24 mouse cellular contexts compared by ENCODE assay signal in genomic region chrX:101907301-101907700, GRCm38 (mm10). TPM values are rescaled to one million over a fixed set of nuclear protein-coding genes. Genes with fewer than 3 reads are reported as not detected.
DNase-seq lines count a peak whose midpoint lies in the region; ATAC-seq and TF ChIP-seq lines count a peak whose summit lies in the region.
"Had no signal": no experiment of that assay in that cellular context is flagged by ENCODE, and none has a peak within 500 bp of the region (broad histone marks: within the 10 kb centered on the region; RNA-seq: fewer than 3 reads in every experiment).

No protein-coding gene starts in this region.

- in situ Hi-C loops in CH12.LX (cut with MboI; ENCODE audit: low pct_ligation_motif_present, low pct_unique_long_range_greater_than_20kb, low sequenced_read_pairs) = no loop called here

- no peaks in the 10 kb centered on the region for H3K79me2 ChIP-seq in CH12.LX (replicated peaks; ENCODE audit: control insufficient read depth, extremely low read depth, insufficient read depth, poor library complexity, severe bottlenecking)

- ATAC-seq in granulocyte monocyte progenitor cell, adult 5-6 weeks (replicated peaks; ENCODE audit: poor library complexity, severe bottlenecking) = peak; percentile 93
- peak; percentile 63 for ATAC-seq in megakaryocyte progenitor cell, adult 5-6 weeks (replicated peaks; ENCODE audit: poor library complexity)
- ATAC-seq: activated CD4-positive, CD25-positive, alpha-beta regulatory T cell, adult 4 months; CD4-positive, CD25-positive, alpha-beta regulatory T cell, adult 4 months; forebrain, embryonic 14.5 days; forebrain, postnatal 0 days; Patski had no signal

- dilution Hi-C loops in CH12.LX (cut with MboI; ENCODE audit: extremely low pct_ligation_motif_present, extremely low pct_unique_long_range_greater_than_20kb, low sequenced_read_pairs) = no loop called here

- TF ChIP-seq CTCF in CH12.LX (conservative IDR thresholded peaks at IDR 0.05 in 1 of 2, IDR thresholded peaks at IDR 0.05 in 1 of 2; ENCODE audit: low read depth in 2 of 2, low read length in 2 of 2) = no peak

- peaks cover 0 to 5% of the 10 kb centered on the region in 2 experiments; a peak in 1 of 4 replicates for H3K4me1 ChIP-seq in CH12.LX (ENCODE audit: control insufficient read depth in 1 of 2, insufficient read depth in 2 of 2)
- H3K4me1 ChIP-seq: embryonic facial prominence, embryonic 13.5 days; embryonic facial prominence, embryonic 15.5 days; forebrain, embryonic 12.5 days had no signal

- no peak for TF ChIP-seq POLR2A in CH12.LX (IDR thresholded peaks at IDR 0.05; ENCODE audit: low read depth, low read length)

- no peaks in the 10 kb centered on the region for H3K36me3 ChIP-seq in CH12.LX (replicated peaks in 1 of 2; ENCODE audit: control insufficient read depth in 1 of 2, insufficient read depth in 1 of 2, low read length in 1 of 2)
- H3K36me3 ChIP-seq: embryonic facial prominence, embryonic 13.5 days; embryonic facial prominence, embryonic 15.5 days; forebrain, embryonic 10.5 days; forebrain, embryonic 12.5 days had no signal

- TF ChIP-seq EP300 in CH12.LX (IDR thresholded peaks at IDR 0.05; ENCODE audit: low read length) = no peak

- no peak overlapping the region for H3K27ac ChIP-seq in CH12.LX (ENCODE audit: insufficient read depth, low read depth)
- H3K27ac ChIP-seq: embryonic facial prominence, embryonic 13.5 days; embryonic facial prominence, embryonic 15.5 days; forebrain, embryonic 10.5 days; forebrain, embryonic 12.5 days had no signal

- DNase-seq in CH12.LX (ENCODE audit: extremely low read depth) = peak; percentile 3
- DNase-seq in ovary, postnatal 10 days (ENCODE audit: low spot score) = no peak
- DNase-seq in layer of hippocampus, postnatal 25 days (ENCODE audit: extremely low spot score in 1 of 2, low spot score in 1 of 2) = no peak
- DNase-seq: adrenal gland, adult 8-10 months; adrenal gland, postnatal 14 days; adrenal gland, postnatal 36 days; B cell, adult 2 months; cerebellum, adult 11-12 months; cerebellum, adult 9-10 months; cerebellum, postnatal 10 days; cerebellum, postnatal 25 days; embryo, embryonic 11 days; forebrain, postnatal 0 days had no signal

- no peak overlapping the region for H3K4me3 ChIP-seq in CH12.LX (replicated peaks in 1 of 3; ENCODE audit: low read depth in 2 of 3, low read length in 2 of 3, poor library complexity in 1 of 3)
- H3K4me3 ChIP-seq: embryonic facial prominence, embryonic 13.5 days; embryonic facial prominence, embryonic 15.5 days; erythroblast, embryonic 14.5 days; forebrain, embryonic 10.5 days; forebrain, embryonic 12.5 days had no signal

- H3K4me2 ChIP-seq in CH12.LX (ENCODE audit: insufficient read depth, low read depth, poor library complexity, severe bottlenecking) = no peak overlapping the region
- H3K4me2 ChIP-seq: embryonic facial prominence, embryonic 13.5 days; embryonic facial prominence, embryonic 15.5 days; forebrain, embryonic 12.5 days had no signal

- no peak overlapping the region for H3K9ac ChIP-seq in CH12.LX (ENCODE audit: insufficient read depth, low read depth)
- H3K9ac ChIP-seq: embryonic facial prominence, embryonic 13.5 days; embryonic facial prominence, embryonic 15.5 days; forebrain, embryonic 12.5 days; forebrain, postnatal 0 days had no signal

- H3K27me3 ChIP-seq in CH12.LX (replicated peaks) = no peaks in the 10 kb centered on the region

- H3K9me3 ChIP-seq in CH12.LX (replicated peaks; ENCODE audit: low read length) = no peaks in the 10 kb centered on the region
- H3K9me3 ChIP-seq: embryonic facial prominence, embryonic 13.5 days; embryonic facial prominence, embryonic 15.5 days; forebrain, embryonic 10.5 days; forebrain, embryonic 12.5 days had no signal

- TF ChIP-seq RAD21 in CH12.LX (IDR thresholded peaks at IDR 0.05; ENCODE audit: low read depth, low read length) = no peak

TF ChIP-seq in CH12.LX, 34 proteins besides CTCF, POLR2A, EP300 and RAD21:
- TF ChIP-seq MAFK (IDR thresholded peaks at IDR 0.05; ENCODE audit: insufficient replicate concordance, low read length) (no peak), MYC (IDR thresholded peaks at IDR 0.05; ENCODE audit: low read depth, low read length) (no peak), NRF1 (IDR thresholded peaks at IDR 0.05; ENCODE audit: low read depth, low read length) (no peak), POLR2AphosphoS2 (IDR thresholded peaks at IDR 0.05; ENCODE audit: low read depth, low read length) (no peak), KAT2A (IDR thresholded peaks at IDR 0.05; ENCODE audit: insufficient replicate concordance, low read length) (no peak), RCOR1 (conservative IDR thresholded peaks at IDR 0.05; ENCODE audit: low read depth, low read length) (no peak), BHLHE40 (IDR thresholded peaks at IDR 0.05; ENCODE audit: low read depth, low read length) (peak; percentile 68), ELF1 (IDR thresholded peaks at IDR 0.05; ENCODE audit: low read depth, low read length) (no peak)

RNA-seq across cellular contexts. Expression of gene Nhsl2, which starts 58.1 kb away (rescaled TPM):
- under 0.01 and 0.17 TPM in 2 replicates for total RNA-seq in CH12.LX (2012; rRNA removed)
- 0.01 TPM in 1 of 2 replicates, not detected in the other for total RNA-seq in CH12.LX (2014; rRNA removed)
- 0.10 and 0.19 TPM in 2 replicates for polyA plus RNA-seq in CH12.LX (2012; ENCODE audit: insufficient read length, low read depth)
- 19.5 and 21.0 TPM in 2 replicates for total RNA-seq in granulocyte monocyte progenitor cell, adult 5-6 weeks (2014; fragmentation: Nextera tagmentation)
- 11.0 and 11.3 TPM in 2 replicates for total RNA-seq in granulocyte monocyte progenitor cell, adult 5-6 weeks (2017)
- total RNA-seq in megakaryocyte progenitor cell, adult 5-6 weeks (2015) = 20.3 and 21.1 TPM in 2 replicates
- total RNA-seq in megakaryocyte progenitor cell, adult 5-6 weeks (2017) = 8.6 and 9.2 TPM in 2 replicates
- total RNA-seq in layer of hippocampus, postnatal 25 days (2021) = 10 to 100 TPM; 39.8 to 48.0 TPM
- polyA plus RNA-seq: erythroblast, embryonic 14.5 days had no signal

Comparison
In these comparisons a context has a peak if more than half of its experiments do, and no peak if none do; other contexts are left out.
1. RNA of gene Nhsl2, which starts 58.1 kb away (total RNA-seq): 39.8 to 48.0 TPM in layer of hippocampus, postnatal 25 days, 8.6 to 21.1 TPM in megakaryocyte progenitor cell, adult 5-6 weeks and 11.0 to 21.0 TPM in granulocyte monocyte progenitor cell, adult 5-6 weeks; under 0.01 to 0.17 TPM in CH12.LX; every median in the first group is over 4 times any median in the second.